Mouse (Mus musculus) testis, adult 2 months (tissue): ENCODE results near the gene Cdx4.

Source experiments
- CTCF ChIP-seq: fragments of 200-500 bp; IDR thresholded peaks from 2 replicates; pipeline ENCODE4 v1.5.1; 2012; ENCODE audit warnings: low read depth, mild to moderate bottlenecking, inconsistent platforms, low read length, moderate library complexity; ENCODE audit not compliant: control insufficient read depth, insufficient read depth, insufficient replicate concordance
- POLR2A ChIP-seq: fragments of 200-500 bp; IDR thresholded peaks from 2 replicates; pipeline ENCODE4 v1.6.1; 2012; ENCODE audit warnings: low read depth, mild to moderate bottlenecking, inconsistent platforms, low read length, moderate library complexity; ENCODE audit not compliant: control insufficient read depth

DNA sequence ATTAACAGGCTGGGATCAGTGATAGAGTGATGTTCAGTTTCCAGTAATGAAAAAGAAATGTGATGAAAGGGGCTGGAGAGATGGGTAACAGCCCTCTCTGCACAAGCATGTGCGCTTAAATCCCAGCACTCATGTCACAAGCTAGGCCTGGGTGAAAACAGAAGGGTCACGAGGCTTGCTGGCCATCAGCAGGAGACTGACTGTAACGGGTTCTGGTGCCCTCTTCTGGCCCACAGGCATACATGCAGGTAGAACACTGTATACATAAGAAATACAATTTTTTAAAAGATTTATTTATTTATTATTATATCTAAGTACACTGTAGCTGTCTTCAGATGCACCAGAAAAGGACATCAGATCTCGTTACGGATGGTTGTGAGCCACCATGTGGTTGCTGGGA is 53.1 kb downstream of the Cdx4 start:
- TF ChIP-seq POLR2A (no peak), CTCF (no peak)
